Mouse (Mus musculus) C2C12 (cell line): Measurements from ENCODE around the gene Sema3a. TPM values are rescaled to one million over a fixed set of nuclear protein-coding genes. Genes with fewer than 3 reads are reported as not detected.
"Not testable (repeated sequence)": the region's sequence is repeated elsewhere in the genome, so short reads cannot be mapped to it uniquely, and the experiment has no call there.

Source experiments
- H3K27me3 ChIP-seq: one replicate; pipeline ENCODE4 v1.6.1; 2011; ENCODE audit not compliant: control insufficient read depth, insufficient read depth, insufficient read length
- H3K36me3 ChIP-seq: one replicate; pipeline ENCODE4 v1.6.1; 2011; ENCODE audit not compliant: control insufficient read depth, insufficient read depth
- H3K4me3 ChIP-seq: one replicate; pipeline ENCODE4 v1.5.1; 2011; ENCODE audit warnings: mild to moderate bottlenecking, control low read depth; ENCODE audit not compliant: poor library complexity, insufficient read depth, severe bottlenecking
- H3K79me2 ChIP-seq: one replicate; pipeline ENCODE4 v1.6.1; 2011; ENCODE audit not compliant: control insufficient read depth, insufficient read depth
- H3K79me3 ChIP-seq: one replicate; pipeline ENCODE4 v1.6.1; 2011; ENCODE audit warnings: low read depth, control low read depth
- H3ac ChIP-seq: one replicate; pipeline ENCODE3; 2011; ENCODE audit warnings: low read depth; ENCODE audit not compliant: control insufficient read depth, insufficient read length
- CEBPB ChIP-seq: IDR thresholded peaks from one replicate; pipeline ENCODE4 v1.6.1; 2011; ENCODE audit warnings: low read depth, mild to moderate bottlenecking, control low read depth, moderate library complexity
- CTCF ChIP-seq: IDR thresholded peaks from one replicate; pipeline ENCODE4 v1.5.1; 2011; ENCODE audit not compliant: control insufficient read depth, insufficient read depth, insufficient read length
- FOSL1 ChIP-seq: IDR thresholded peaks from one replicate; pipeline ENCODE4 v1.8.0; 2011; ENCODE audit warnings: mild to moderate bottlenecking, low read length; ENCODE audit not compliant: poor library complexity, insufficient read depth, severe bottlenecking
- MAX ChIP-seq: IDR thresholded peaks from one replicate; pipeline ENCODE4 v1.6.1; 2011; ENCODE audit warnings: mild to moderate bottlenecking, control low read depth
- MYOD1 ChIP-seq: IDR thresholded peaks from one replicate; pipeline ENCODE4 v1.6.1; 2011; ENCODE audit warnings: low read depth; ENCODE audit not compliant: control insufficient read depth, insufficient read length
- MYOG ChIP-seq: IDR thresholded peaks from one replicate; pipeline ENCODE4 v1.6.1; 2011; ENCODE audit not compliant: control insufficient read depth, insufficient read length; ENCODE audit errors: extremely low read depth
- USF1 ChIP-seq: IDR thresholded peaks from one replicate; pipeline ENCODE4 v1.6.1; 2011; ENCODE audit warnings: low read depth, mild to moderate bottlenecking, control low read depth, moderate library complexity
- polyA plus RNA-seq: library from polyadenylated mRNA; unstranded; fragments of >200 nt; fragmentation: generic; extraction: Trizol; gene quantifications from one replicate; pipeline ENCODE4 v1.2.1, GENCODE M21; 2012; ENCODE audit warnings: missing spikeins

Sema3a gene
- polyA plus RNA-seq, 1 experiment, result 11.1 TPM

- Histone ChIP-seq H3ac (no peak overlapping the region), H3K27me3 (no peaks in the 10 kb centered on the region), H3K36me3 (peaks cover 6% of the 10 kb centered on the region), H3K4me3 (no peak overlapping the region), H3K79me2 (no peaks in the 10 kb centered on the region), H3K79me3 (no peaks in the 10 kb centered on the region)
- TF ChIP-seq FOSL1 (no peak), MYOG (no peak), MAX (no peak), MYOD1 (no peak), CTCF (no peak), USF1 (no peak), CEBPB (no peak)
Measured at GRCm38 (mm10) chr5:13585559-13586207, 460.5 kb downstream of the Sema3a start.

GRCm38 (mm10) chr5:13594422-13594821, 469.2 kb downstream of the Sema3a start:
- H3ac ChIP-seq, result no peak overlapping the region
- no peaks in the 10 kb centered on the region for H3K79me2 ChIP-seq
- H3K27me3 ChIP-seq, result no peaks in the 10 kb centered on the region
- peaks cover 11% of the 10 kb centered on the region for H3K36me3 ChIP-seq
- H3K79me3 ChIP-seq, result no peaks in the 10 kb centered on the region
- TF ChIP-seq USF1, result no peak
- no peak for TF ChIP-seq MYOD1
- no peak for TF ChIP-seq MAX
- no peak for TF ChIP-seq CEBPB
- TF ChIP-seq MYOG, result no peak
- no peak for TF ChIP-seq CTCF
- TF ChIP-seq FOSL1, result no peak
- no peak overlapping the region for H3K4me3 ChIP-seq

- Histone ChIP-seq H3K4me3 (no peak overlapping the region), H3K79me2 (no peaks in the 10 kb centered on the region), H3K36me3 (no peaks in the 10 kb centered on the region), H3K79me3 (no peaks in the 10 kb centered on the region), H3ac (no peak overlapping the region), H3K27me3 (no peaks in the 10 kb centered on the region)
- TF ChIP-seq MYOD1 (no peak), MYOG (no peak), CEBPB (no peak), MAX (no peak), CTCF (no peak), FOSL1 (no peak), USF1 (no peak)
Measured at GRCm38 (mm10) chr5:13611631-13612030, 486.4 kb downstream of the Sema3a start.

- Histone ChIP-seq H3K79me2 (no peaks in the 10 kb centered on the region), H3K36me3 (no peaks in the 10 kb centered on the region), H3K27me3 (no peaks in the 10 kb centered on the region), H3K79me3 (no peaks in the 10 kb centered on the region), H3ac (no peak overlapping the region), H3K4me3 (no peak overlapping the region)
- TF ChIP-seq FOSL1 (no peak), MAX (no peak), CEBPB (no peak), USF1 (no peak), MYOD1 (no peak), CTCF (no peak), MYOG (no peak)
Measured at GRCm38 (mm10) chr5:13612088-13612487, 486.9 kb downstream of the Sema3a start.

GRCm38 (mm10) chr5:13614575-13614974, 489.4 kb downstream of the Sema3a start:
- H3K79me2 ChIP-seq, H3K79me3 ChIP-seq, H3K36me3 ChIP-seq, H3K4me3 ChIP-seq, H3ac ChIP-seq, H3K27me3 ChIP-seq: not testable (repeated sequence)

- Histone ChIP-seq H3ac (no peak overlapping the region), H3K36me3 (no peaks in the 10 kb centered on the region), H3K27me3 (no peaks in the 10 kb centered on the region), H3K4me3 (no peak overlapping the region), H3K79me3 (no peaks in the 10 kb centered on the region), H3K79me2 (no peaks in the 10 kb centered on the region)
- TF ChIP-seq FOSL1 (no peak), MYOD1 (no peak), CTCF (no peak), CEBPB (no peak), MYOG (no peak), MAX (no peak), USF1 (no peak)
Measured at GRCm38 (mm10) chr5:13615907-13616306, 490.7 kb downstream of the Sema3a start.
